Mouse (Mus musculus) mouse embryonic stem cell (cell line): ENCODE measurements around the gene Olfr221.

Source experiments
- in situ Hi-C, 2 experiments: fragments of 300-500 bp; cut with MboI; formaldehyde crosslinking; loops; 1 replicate in 1 of 2; 3 replicates in 1 of 2; pipeline ENCODE4 v1.14.3; 2019 to 2020; ENCODE audit warnings: low sequenced_read_pairs in 2 of 2, low pct_unique_long_range_greater_than_20kb in 1 of 2, mixed read lengths in 1 of 2; ENCODE audit not compliant: unreplicated experiment in 1 of 2

Olfr221 gene

GRCm38 (mm10) chr14:52010446-52011111 lies 31.7 kb downstream of the Olfr221 start:
- in situ Hi-C loops = loop anchor here in 1 of 2 experiments (25.0 kb wide), 1 partner anchor 1073 kb away; the partner anchor contains the start of genes Gm49342, Pip4p1 and Pnp

GRCm38 (mm10) chr14:52009841-52010240 lies 32.4 kb downstream of the Olfr221 start:
- in situ Hi-C loops = loop anchor here in 1 of 2 experiments (25.0 kb wide), 1 partner anchor 1073 kb away; the partner anchor contains the start of genes Gm49342, Pip4p1 and Pnp

- in situ Hi-C loops = loop anchor here in 1 of 2 experiments (25.0 kb wide), 1 partner anchor 1072 kb away; the partner anchor contains the start of genes Gm49342, Pip4p1 and Pnp
These were observed 32.9 kb downstream of the Olfr221 start for GRCm38 (mm10) chr14:52009361-52009760.

- in situ Hi-C loops = loop anchor here in 1 of 2 experiments (25.0 kb wide), 1 partner anchor 1071 kb away; the partner anchor contains the start of genes Gm49342, Pip4p1 and Pnp
These were observed 33.7 kb downstream of the Olfr221 start for GRCm38 (mm10) chr14:52008321-52009203.

- in situ Hi-C loops = loop anchor here in 1 of 2 experiments (25.0 kb wide), 1 partner anchor 1069 kb away; the partner anchor contains the start of genes Gm49342, Pip4p1 and Pnp
These were observed 35.5 kb downstream of the Olfr221 start for GRCm38 (mm10) chr14:52006771-52007170.

- in situ Hi-C loops = loop anchor here in 1 of 2 experiments (25.0 kb wide), 1 partner anchor 1069 kb away; the partner anchor contains the start of genes Gm49342, Pip4p1 and Pnp
These were observed 36.0 kb downstream of the Olfr221 start for GRCm38 (mm10) chr14:52006241-52006640.

- in situ Hi-C loops = loop anchor here in 1 of 2 experiments (25.0 kb wide), 1 partner anchor 1068 kb away; the partner anchor contains the start of genes Gm49342, Pip4p1 and Pnp
These were observed 36.6 kb downstream of the Olfr221 start for GRCm38 (mm10) chr14:52005616-52006015.

- in situ Hi-C loops = loop anchor here in 1 of 2 experiments (25.0 kb wide), 1 partner anchor 1068 kb away; the partner anchor contains the start of genes Gm49342, Pip4p1 and Pnp
These were observed 37.1 kb downstream of the Olfr221 start for GRCm38 (mm10) chr14:52005141-52005540.

- in situ Hi-C loops = loop anchor here in 1 of 2 experiments (25.0 kb wide), 1 partner anchor 1067 kb away; the partner anchor contains the start of genes Gm49342, Pip4p1 and Pnp
These were observed 38.2 kb downstream of the Olfr221 start for GRCm38 (mm10) chr14:52003981-52004495.

GRCm38 (mm10) chr14:51997483-51997882 lies 44.8 kb downstream of the Olfr221 start:
- in situ Hi-C loops = no loop called here

GRCm38 (mm10) chr14:51996866-51997265 lies 45.4 kb downstream of the Olfr221 start:
- in situ Hi-C loops = no loop called here

GRCm38 (mm10) chr14:51996231-51996841 lies 45.9 kb downstream of the Olfr221 start:
- in situ Hi-C loops = no loop called here

GRCm38 (mm10) chr14:51995219-51995871 lies 46.9 kb downstream of the Olfr221 start:
- in situ Hi-C loops = no loop called here

GRCm38 (mm10) chr14:51994453-51994852 lies 47.8 kb downstream of the Olfr221 start:
- in situ Hi-C loops = no loop called here

- in situ Hi-C loops = loop anchor here in 1 of 2 experiments (10.0 kb wide), 1 partner anchor 85 kb away; no protein-coding TSS in a partner anchor
These were observed 52.7 kb downstream of the Olfr221 start for GRCm38 (mm10) chr14:51989461-51989970.

GRCm38 (mm10) chr14:51988731-51989130 lies 53.5 kb downstream of the Olfr221 start:
- in situ Hi-C loops = loop anchor here in 1 of 2 experiments (10.0 kb wide), 1 partner anchor 84 kb away; no protein-coding TSS in a partner anchor

GRCm38 (mm10) chr14:51987177-51987576 lies 55.1 kb downstream of the Olfr221 start:
- in situ Hi-C loops = loop anchor here in 1 of 2 experiments (10.0 kb wide), 1 partner anchor 82 kb away; no protein-coding TSS in a partner anchor
